Mouse (Mus musculus): ENCODE data around the gene Mast2. TPM values are rescaled to one million over a fixed set of nuclear protein-coding genes. Genes with fewer than 3 reads are reported as not detected.

Gene Mast2
- polyA plus RNA-seq, 1 experiment from 2014 or later, result 21.9 TPM

DNA sequence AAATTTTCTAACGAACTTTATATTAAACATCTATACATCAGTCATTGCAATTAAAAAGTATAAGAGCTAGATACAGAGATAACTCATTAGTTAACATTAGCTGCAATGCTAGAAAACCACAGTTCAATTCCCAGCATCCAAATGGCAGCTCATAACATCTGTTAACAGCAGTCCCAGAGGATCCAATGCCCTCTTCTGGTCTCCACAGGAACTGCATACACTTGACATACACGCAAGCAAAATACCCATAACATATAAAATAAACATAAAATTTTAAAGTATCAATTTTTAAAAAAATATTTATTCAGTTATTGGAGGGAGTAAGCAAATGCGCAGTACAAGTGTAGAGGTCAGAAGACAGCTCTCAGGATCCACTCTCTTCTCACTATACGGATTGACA lies 28.4 kb downstream of the Mast2 start:
- Histone ChIP-seq H3K27me3 (replicated peaks; ENCODE audit: control insufficient read depth, insufficient read depth, low read length) (no peaks in the 10 kb centered on the region), H3K4me3 (ENCODE audit: low read depth, low read length) (no peak overlapping the region), H3K9ac (ENCODE audit: low read depth, low read length) (no peak overlapping the region), H3K27ac (ENCODE audit: low read depth, low read length) (no peak overlapping the region), H3K4me1 (replicated peaks; ENCODE audit: control insufficient read depth, insufficient read depth, low read length) (no peaks in the 10 kb centered on the region), H3K4me2 (no peak overlapping the region), H3K36me3 (ENCODE audit: control insufficient read depth, insufficient read depth, low read length) (no peaks in the 10 kb centered on the region), H3K9me3 (ENCODE audit: control insufficient read depth, low read length) (no peaks in the 10 kb centered on the region)
- no peak for ATAC-seq (replicated peaks; ENCODE audit: low FRiP score)
- 92% methylated on average over 4 of the region's 4 CpGs for WGBS
- no peak for DNase-seq (ENCODE audit: low spot score)

GRCm38 (mm10) chr4:116422186-116422585 lies 41.8 kb downstream of the Mast2 start:
- Histone ChIP-seq H3K27me3 (replicated peaks; ENCODE audit: control insufficient read depth, insufficient read depth, low read length) (no peaks in the 10 kb centered on the region), H3K27ac (ENCODE audit: low read depth, low read length) (no peak overlapping the region), H3K9me3 (ENCODE audit: control insufficient read depth, low read length) (no peaks in the 10 kb centered on the region), H3K4me2 (no peak overlapping the region), H3K36me3 (ENCODE audit: control insufficient read depth, insufficient read depth, low read length) (no peaks in the 10 kb centered on the region; the same call in 1 of the 2 replicates), H3K4me1 (replicated peaks; ENCODE audit: control insufficient read depth, insufficient read depth, low read length) (no peaks in the 10 kb centered on the region), H3K9ac (ENCODE audit: low read depth, low read length) (no peak overlapping the region), H3K4me3 (ENCODE audit: low read depth, low read length) (no peak overlapping the region)
- 94% methylated on average over 1 of the region's 1 CpGs for WGBS
- DNase-seq (ENCODE audit: low spot score), result no peak
- no peak for ATAC-seq (replicated peaks; ENCODE audit: low FRiP score)

DNA sequence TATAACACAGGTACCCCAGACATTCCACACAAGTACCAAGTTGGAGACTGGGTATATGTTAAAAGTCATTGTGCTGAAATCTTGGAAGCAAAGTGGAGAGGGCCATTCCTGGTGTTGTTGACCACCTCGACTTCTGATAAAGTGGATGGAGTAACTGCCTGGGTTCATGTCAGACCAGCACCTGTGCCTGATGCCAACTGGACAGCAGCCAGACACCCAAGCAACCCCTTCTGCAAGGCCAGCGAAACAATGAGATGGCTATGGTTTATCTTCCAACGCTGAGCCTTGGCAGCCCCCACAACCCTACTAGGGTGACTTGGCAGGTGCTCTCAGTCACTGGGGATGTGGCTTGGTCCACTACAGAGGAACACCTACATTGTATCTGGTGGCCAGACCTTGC lies 42.8 kb downstream of the Mast2 start:
- ATAC-seq (replicated peaks; ENCODE audit: low FRiP score), result no peak
- no peak overlapping the region for H3K4me2 ChIP-seq
- WGBS, result 90% methylated on average over 3 of the region's 3 CpGs
- no peak for DNase-seq (ENCODE audit: low spot score)
- H3K4me1 ChIP-seq (replicated peaks; ENCODE audit: control insufficient read depth, insufficient read depth, low read length), result no peaks in the 10 kb centered on the region
- no peak overlapping the region for H3K9ac ChIP-seq (ENCODE audit: low read depth, low read length)
- H3K36me3 ChIP-seq (ENCODE audit: control insufficient read depth, insufficient read depth, low read length), result no peaks in the 10 kb centered on the region; the same call in 1 of the 2 replicates
- H3K4me3 ChIP-seq (ENCODE audit: low read depth, low read length), result no peak overlapping the region
- H3K27ac ChIP-seq (ENCODE audit: low read depth, low read length), result no peak overlapping the region
- no peaks in the 10 kb centered on the region for H3K27me3 ChIP-seq (replicated peaks; ENCODE audit: control insufficient read depth, insufficient read depth, low read length)
- no peaks in the 10 kb centered on the region for H3K9me3 ChIP-seq (ENCODE audit: control insufficient read depth, low read length)

DNA sequence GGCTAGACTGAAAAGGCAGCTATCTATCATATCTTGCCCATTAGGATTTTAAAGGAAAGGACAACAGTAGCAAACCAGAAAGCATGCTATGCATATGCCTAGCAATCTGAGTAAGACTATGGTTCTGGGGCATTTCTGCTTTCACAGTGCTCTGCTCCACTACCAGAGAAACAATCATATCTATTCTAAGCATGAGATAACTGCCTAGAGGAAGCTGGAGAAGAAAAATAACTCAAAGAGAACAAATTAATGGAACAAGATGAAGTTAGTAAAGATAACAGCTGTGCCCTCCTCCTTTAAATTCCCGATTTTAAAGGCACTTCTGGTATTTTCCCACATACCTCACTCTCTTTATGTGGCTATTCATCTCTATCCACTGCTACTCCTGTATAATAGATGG lies 51.0 kb downstream of the Mast2 start:
- DNase-seq (ENCODE audit: low spot score) (no peak), ATAC-seq (replicated peaks; ENCODE audit: low FRiP score) (no peak)
- Histone ChIP-seq H3K4me3 (ENCODE audit: low read depth, low read length) (no peak overlapping the region), H3K27me3 (replicated peaks; ENCODE audit: control insufficient read depth, insufficient read depth, low read length) (no peaks in the 10 kb centered on the region), H3K36me3 (ENCODE audit: control insufficient read depth, insufficient read depth, low read length) (no peaks in the 10 kb centered on the region), H3K9me3 (ENCODE audit: control insufficient read depth, low read length) (no peaks in the 10 kb centered on the region), H3K4me1 (replicated peaks; ENCODE audit: control insufficient read depth, insufficient read depth, low read length) (peaks cover 10% of the 10 kb centered on the region; the same call in 1 of the 2 replicates), H3K9ac (ENCODE audit: low read depth, low read length) (no peak overlapping the region), H3K4me2 (no peak overlapping the region), H3K27ac (ENCODE audit: low read depth, low read length) (no peak overlapping the region)
- WGBS, result 53% methylated on average over 1 of the region's 1 CpGs

GRCm38 (mm10) chr4:116411401-116411800 lies 52.6 kb downstream of the Mast2 start:
- no peak overlapping the region for H3K4me3 ChIP-seq (ENCODE audit: low read depth, low read length)
- no peak for DNase-seq (ENCODE audit: low spot score)
- no peaks in the 10 kb centered on the region for H3K36me3 ChIP-seq (ENCODE audit: control insufficient read depth, insufficient read depth, low read length)
- H3K9ac ChIP-seq (ENCODE audit: low read depth, low read length), result no peak overlapping the region
- H3K4me2 ChIP-seq, result no peak overlapping the region
- H3K27ac ChIP-seq (ENCODE audit: low read depth, low read length), result no peak overlapping the region
- no peak for ATAC-seq (replicated peaks; ENCODE audit: low FRiP score)
- no peaks in the 10 kb centered on the region for H3K9me3 ChIP-seq (ENCODE audit: control insufficient read depth, low read length)
- peaks cover 10% of the 10 kb centered on the region; the same call in 1 of the 2 replicates for H3K4me1 ChIP-seq (replicated peaks; ENCODE audit: control insufficient read depth, insufficient read depth, low read length)
- H3K27me3 ChIP-seq (replicated peaks; ENCODE audit: control insufficient read depth, insufficient read depth, low read length), result no peaks in the 10 kb centered on the region

DNA sequence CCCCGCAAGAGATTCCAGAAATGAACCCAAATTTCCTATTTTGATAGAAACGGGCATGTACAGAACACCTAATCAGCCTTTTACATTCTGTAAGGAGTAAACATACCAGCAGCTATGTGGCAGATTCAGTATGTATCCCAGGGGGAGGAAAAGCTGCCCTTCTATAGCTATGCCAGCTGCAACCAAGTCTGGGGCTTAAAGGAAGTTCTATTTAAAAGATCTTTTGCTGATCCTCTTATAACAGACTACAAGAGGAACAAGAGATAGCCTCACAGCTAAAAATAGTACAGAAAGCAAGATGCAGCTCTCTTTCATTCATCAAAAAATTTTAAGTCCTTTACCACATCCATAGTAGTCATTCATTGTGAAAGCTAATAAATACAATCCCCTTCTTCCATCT lies 57.3 kb downstream of the Mast2 start:
- Histone ChIP-seq H3K36me3 (ENCODE audit: control insufficient read depth, insufficient read depth, low read length) (no peaks in the 10 kb centered on the region), H3K9me3 (ENCODE audit: control insufficient read depth, low read length) (no peaks in the 10 kb centered on the region), H3K4me2 (no peak overlapping the region), H3K4me3 (ENCODE audit: low read depth, low read length) (no peak overlapping the region), H3K27me3 (replicated peaks; ENCODE audit: control insufficient read depth, insufficient read depth, low read length) (no peaks in the 10 kb centered on the region), H3K4me1 (replicated peaks; ENCODE audit: control insufficient read depth, insufficient read depth, low read length) (peaks cover 6% of the 10 kb centered on the region; the same call in 1 of the 2 replicates), H3K27ac (ENCODE audit: low read depth, low read length) (no peak overlapping the region), H3K9ac (ENCODE audit: low read depth, low read length) (no peak overlapping the region)
- no peak for DNase-seq (ENCODE audit: low spot score)
- 84% methylated on average over 2 of the region's 2 CpGs for WGBS
- no peak for ATAC-seq (replicated peaks; ENCODE audit: low FRiP score)

GRCm38 (mm10) chr4:116405955-116406351 lies 58.0 kb downstream of the Mast2 start:
- Histone ChIP-seq H3K9ac (ENCODE audit: low read depth, low read length) (no peak overlapping the region), H3K4me2 (no peak overlapping the region), H3K4me3 (ENCODE audit: low read depth, low read length) (no peak overlapping the region), H3K27me3 (replicated peaks; ENCODE audit: control insufficient read depth, insufficient read depth, low read length) (no peaks in the 10 kb centered on the region), H3K9me3 (ENCODE audit: control insufficient read depth, low read length) (no peaks in the 10 kb centered on the region), H3K27ac (ENCODE audit: low read depth, low read length) (no peak overlapping the region), H3K4me1 (replicated peaks; ENCODE audit: control insufficient read depth, insufficient read depth, low read length) (peaks cover 6% of the 10 kb centered on the region; the same call in 1 of the 2 replicates), H3K36me3 (ENCODE audit: control insufficient read depth, insufficient read depth, low read length) (no peaks in the 10 kb centered on the region)
- no peak for ATAC-seq (replicated peaks; ENCODE audit: low FRiP score)
- DNase-seq (ENCODE audit: low spot score), result no peak
- WGBS, result 69% methylated on average over 8 of the region's 8 CpGs

DNA sequence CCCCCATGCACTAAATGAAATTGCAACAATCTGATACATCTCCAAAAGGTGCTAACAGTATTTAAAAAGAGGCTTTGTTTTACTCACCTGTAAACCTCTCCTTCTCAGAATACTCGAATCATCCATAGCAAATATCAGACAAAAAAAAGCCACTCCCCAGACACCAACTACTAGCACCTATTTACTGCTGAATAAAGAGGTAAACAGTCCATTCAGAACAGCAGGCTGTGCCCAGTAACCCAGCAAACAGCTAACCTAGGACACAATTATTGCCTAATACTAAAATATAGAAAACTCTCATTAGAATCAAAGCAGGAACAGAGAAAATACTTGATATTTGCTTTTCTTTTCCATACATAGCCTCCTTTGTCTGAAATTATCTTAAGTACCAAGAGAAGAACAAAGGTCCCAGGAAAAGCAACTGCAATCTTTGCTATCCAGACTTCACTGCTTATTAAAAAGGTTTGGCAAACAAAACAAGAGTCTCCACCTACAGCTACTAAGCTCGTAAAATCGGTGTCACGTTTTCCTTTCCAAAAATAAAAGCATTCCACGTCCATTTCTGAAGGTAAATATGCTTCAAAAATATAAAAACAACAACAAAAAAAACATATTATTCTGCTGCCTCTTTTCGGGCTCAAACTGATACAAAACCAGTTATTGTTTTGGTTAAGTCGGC lies 58.6 kb downstream of the Mast2 start:
- peaks cover 6% of the 10 kb centered on the region; the same call in 1 of the 2 replicates for H3K4me1 ChIP-seq (replicated peaks; ENCODE audit: control insufficient read depth, insufficient read depth, low read length)
- H3K4me2 ChIP-seq, result no peak overlapping the region
- H3K27me3 ChIP-seq (replicated peaks; ENCODE audit: control insufficient read depth, insufficient read depth, low read length), result no peaks in the 10 kb centered on the region
- H3K27ac ChIP-seq (ENCODE audit: low read depth, low read length), result no peak overlapping the region
- no peaks in the 10 kb centered on the region for H3K36me3 ChIP-seq (ENCODE audit: control insufficient read depth, insufficient read depth, low read length)
- H3K9ac ChIP-seq (ENCODE audit: low read depth, low read length), result no peak overlapping the region
- DNase-seq (ENCODE audit: low spot score) (no peak), ATAC-seq (replicated peaks; ENCODE audit: low FRiP score) (no peak)
- no peak overlapping the region for H3K4me3 ChIP-seq (ENCODE audit: low read depth, low read length)
- 74% methylated on average over 7 of the region's 7 CpGs for WGBS
- no peaks in the 10 kb centered on the region for H3K9me3 ChIP-seq (ENCODE audit: control insufficient read depth, low read length)

GRCm38 (mm10) chr4:116403884-116404283 lies 60.1 kb downstream of the Mast2 start:
- no peak overlapping the region for H3K4me3 ChIP-seq (ENCODE audit: low read depth, low read length)
- no peak for ATAC-seq (replicated peaks; ENCODE audit: low FRiP score)

More at GRCm38 (mm10) chr4:116403884-116404283, 60.1 kb downstream of the Mast2 start:
- 82% methylated on average over 2 of the region's 2 CpGs for WGBS
- H3K9me3 ChIP-seq (ENCODE audit: control insufficient read depth, low read length), result no peaks in the 10 kb centered on the region
- no peak overlapping the region for H3K27ac ChIP-seq (ENCODE audit: low read depth, low read length)
- H3K9ac ChIP-seq (ENCODE audit: low read depth, low read length), result no peak overlapping the region
- peaks cover 6% of the 10 kb centered on the region; the same call in 1 of the 2 replicates for H3K4me1 ChIP-seq (replicated peaks; ENCODE audit: control insufficient read depth, insufficient read depth, low read length)
- H3K27me3 ChIP-seq (replicated peaks; ENCODE audit: control insufficient read depth, insufficient read depth, low read length), result no peaks in the 10 kb centered on the region
- no peak overlapping the region for H3K4me2 ChIP-seq
- no peak for DNase-seq (ENCODE audit: low spot score)
- H3K36me3 ChIP-seq (ENCODE audit: control insufficient read depth, insufficient read depth, low read length), result no peaks in the 10 kb centered on the region

All from liver, embryonic 11.5 days (tissue).